Mouse (Mus musculus) CH12.LX (cell line): Measurements from ENCODE around the gene Hist1h3i. TPM values are rescaled to one million over a fixed set of nuclear protein-coding genes. Genes with fewer than 3 reads are reported as not detected.
"Not testable (repeated sequence)": the region's sequence is repeated elsewhere in the genome, so short reads cannot be mapped to it uniquely, and the experiment has no call there.

Experiments used
- DNase-seq: peaks from one replicate; pipeline ENCODE4 v3.0.0-alpha.2; 2013; ENCODE audit errors: extremely low read depth
- H3K27ac ChIP-seq: 2 replicates; pipeline ENCODE4 v1.5.1; 2012; ENCODE audit warnings: low read depth, mild to moderate bottlenecking, control low read depth, moderate library complexity; ENCODE audit not compliant: insufficient read depth
- H3K27me3 ChIP-seq: replicated peaks from 2 replicates; pipeline ENCODE3; 2012; ENCODE audit warnings: inconsistent platforms
- H3K36me3 ChIP-seq, 2 experiments: replicated peaks in 1 of 2; 2 replicates each; pipeline versions ENCODE3 to v1.6.1; 2012; ENCODE audit warnings: inconsistent platforms in 1 of 2, low read length in 1 of 2, mild to moderate bottlenecking in 1 of 2, mixed read lengths in 1 of 2, moderate library complexity in 1 of 2; ENCODE audit not compliant: control insufficient read depth in 1 of 2, insufficient read depth in 1 of 2
- H3K4me1 ChIP-seq, 2 experiments: 2 replicates each; pipeline ENCODE4 v1.6.1; 2012; ENCODE audit warnings: inconsistent platforms in 1 of 2, moderate library complexity in 1 of 2; ENCODE audit not compliant: insufficient read depth in 2 of 2, control insufficient read depth in 1 of 2
- H3K4me2 ChIP-seq: 2 replicates; pipeline ENCODE4 v1.6.1; 2012; ENCODE audit warnings: low read depth, mild to moderate bottlenecking, control low read depth; ENCODE audit not compliant: poor library complexity, insufficient read depth, severe bottlenecking
- H3K4me3 ChIP-seq, 3 experiments: fragments of 150-350 bp in 1 of 3; sonication (generic) in 1 of 3; replicated peaks in 1 of 3; 2 replicates each; pipeline versions ENCODE3 to v1.5.1; 2011 to 2012; ENCODE audit warnings: low read depth in 2 of 3, low read length in 2 of 3, mild to moderate bottlenecking in 2 of 3, moderate library complexity in 2 of 3, control low read depth in 1 of 3, improper control_type of control experiment in 1 of 3, inconsistent platforms in 1 of 3, mixed read lengths in 1 of 3; ENCODE audit not compliant: poor library complexity in 1 of 3
- H3K79me2 ChIP-seq: replicated peaks from 2 replicates; pipeline ENCODE4 v1.6.1; 2012; ENCODE audit warnings: mild to moderate bottlenecking, moderate library complexity; ENCODE audit not compliant: control insufficient read depth, poor library complexity, insufficient read depth, severe bottlenecking; ENCODE audit errors: extremely low read depth
- H3K9ac ChIP-seq: 2 replicates; pipeline ENCODE4 v1.6.1; 2012; ENCODE audit warnings: low read depth, mild to moderate bottlenecking, control low read depth, moderate library complexity; ENCODE audit not compliant: insufficient read depth
- H3K9me3 ChIP-seq: replicated peaks from 2 replicates; pipeline ENCODE3; 2012; ENCODE audit warnings: low read length, inconsistent platforms, mixed read lengths
- BHLHE40 ChIP-seq: IDR thresholded peaks from 2 replicates; pipeline ENCODE4 v1.6.1; 2011; ENCODE audit warnings: mild to moderate bottlenecking, low read depth, low read length, improper control_type of control experiment
- CHD1 ChIP-seq: IDR thresholded peaks from 2 replicates; pipeline ENCODE4 v1.6.1; 2012; ENCODE audit warnings: low read depth, low read length, improper control_type of control experiment, inconsistent platforms
- ELF1 ChIP-seq: IDR thresholded peaks from 2 replicates; pipeline ENCODE4 v1.6.1; 2014; ENCODE audit warnings: low read depth, mild to moderate bottlenecking, inconsistent platforms, low read length, improper control_type of control experiment
- ETS1 ChIP-seq: conservative IDR thresholded peaks from 2 replicates; pipeline ENCODE4 v1.6.1; 2012; ENCODE audit warnings: low read depth, mild to moderate bottlenecking, inconsistent platforms, low read length, improper control_type of control experiment, moderate library complexity
- HCFC1 ChIP-seq: IDR thresholded peaks from 2 replicates; pipeline ENCODE4 v1.6.1; 2012; ENCODE audit warnings: low read depth, mild to moderate bottlenecking, inconsistent platforms, low read length, improper control_type of control experiment
- KAT2A ChIP-seq: IDR thresholded peaks from 2 replicates; pipeline ENCODE4 v1.6.1; 2012; ENCODE audit warnings: low read length, improper control_type of control experiment, inconsistent platforms; ENCODE audit not compliant: insufficient replicate concordance
- MAFK ChIP-seq: IDR thresholded peaks from 2 replicates; pipeline ENCODE4 v1.6.1; 2011; ENCODE audit warnings: low read length, improper control_type of control experiment; ENCODE audit not compliant: insufficient replicate concordance
- MAX ChIP-seq: IDR thresholded peaks from 2 replicates; pipeline ENCODE4 v1.6.1; 2011; ENCODE audit warnings: low read length, improper control_type of control experiment
- MAZ ChIP-seq: IDR thresholded peaks from 2 replicates; pipeline ENCODE4 v1.6.1; 2012; ENCODE audit warnings: low read depth, mild to moderate bottlenecking, inconsistent platforms, low read length, improper control_type of control experiment, moderate library complexity
- MEF2A ChIP-seq: IDR thresholded peaks from 2 replicates; pipeline ENCODE4 v1.6.1; 2014; ENCODE audit warnings: low read depth, mild to moderate bottlenecking, inconsistent platforms, low read length, improper control_type of control experiment, borderline replicate concordance
- NELFE ChIP-seq: IDR thresholded peaks from 2 replicates; pipeline ENCODE4 v1.6.1; 2011; ENCODE audit warnings: low read depth, low read length, improper control_type of control experiment
- NRF1 ChIP-seq: IDR thresholded peaks from 2 replicates; pipeline ENCODE4 v1.6.1; 2014; ENCODE audit warnings: low read depth, mild to moderate bottlenecking, inconsistent platforms, low read length, improper control_type of control experiment, moderate library complexity
- POLR2A ChIP-seq: IDR thresholded peaks from 2 replicates; pipeline ENCODE4 v1.6.1; 2011; ENCODE audit warnings: low read depth, mild to moderate bottlenecking, improper control_type of control experiment, low read length
- POLR2AphosphoS2 ChIP-seq: IDR thresholded peaks from 2 replicates; pipeline ENCODE4 v1.6.1; 2011; ENCODE audit warnings: low read depth, low read length, improper control_type of control experiment
- RCOR1 ChIP-seq: conservative IDR thresholded peaks from 2 replicates; pipeline ENCODE4 v1.6.1; 2012; ENCODE audit warnings: low read depth, mild to moderate bottlenecking, inconsistent platforms, low read length, improper control_type of control experiment
- SIN3A ChIP-seq: IDR thresholded peaks from 2 replicates; pipeline ENCODE4 v1.6.1; 2012; ENCODE audit warnings: low read length, improper control_type of control experiment, inconsistent platforms
- TBP ChIP-seq: conservative IDR thresholded peaks from 2 replicates; pipeline ENCODE4 v1.6.1; 2011; ENCODE audit warnings: low read depth, low read length, improper control_type of control experiment
- TCF12 ChIP-seq: IDR thresholded peaks from 2 replicates; pipeline ENCODE4 v1.6.1; 2014; ENCODE audit warnings: low read depth, mild to moderate bottlenecking, inconsistent platforms, low read length, improper control_type of control experiment
- UBTF ChIP-seq: IDR thresholded peaks from 2 replicates; pipeline ENCODE4 v1.6.1; 2012; ENCODE audit warnings: low read depth, mild to moderate bottlenecking, inconsistent platforms, low read length, improper control_type of control experiment, moderate library complexity
- USF2 ChIP-seq: conservative IDR thresholded peaks from 2 replicates; pipeline ENCODE4 v1.6.1; 2011; ENCODE audit warnings: low read depth, low read length, improper control_type of control experiment
- ZMIZ1 ChIP-seq: IDR thresholded peaks from 2 replicates; pipeline ENCODE4 v1.6.1; 2012; ENCODE audit warnings: low read depth, mild to moderate bottlenecking, inconsistent platforms, low read length, improper control_type of control experiment
- dilution Hi-C: fragments of 300-500 bp; cut with MboI; formaldehyde crosslinking; loops from 2 replicates; pipeline ENCODE4 v1.14.3; 2020; ENCODE audit warnings: low sequenced_read_pairs; ENCODE audit not compliant: extremely low pct_unique_long_range_greater_than_20kb, extremely low pct_ligation_motif_present
- in situ Hi-C: fragments of 300-500 bp; cut with MboI; formaldehyde crosslinking; loops from 3 replicates; pipeline ENCODE4 v1.14.3; 2019; ENCODE audit warnings: low sequenced_read_pairs, low pct_ligation_motif_present, low pct_unique_long_range_greater_than_20kb, mixed read lengths
- polyA plus RNA-seq: library from polyadenylated mRNA; unstranded; fragments of >175 nt; gene quantifications from 2 replicates; pipeline ENCODE4 v1.2.1, GENCODE M21; 2012; ENCODE audit warnings: low read depth; ENCODE audit not compliant: insufficient read length
- total RNA-seq, 2 experiments: library from RNA; depleted of rRNA; stranded (reverse); fragments of 300-350 nt in 1 of 2; fragments of >200 nt in 1 of 2; gene quantifications; 2 replicates each; pipeline ENCODE4 v1.2.3; 2012 to 2014

Gene Hist1h3i
- total and polyA plus RNA-seq, 3 experiments, result 14.3 to 797 (median 21.2) TPM

- dilution Hi-C loops, H3K36me3 ChIP-seq, in situ Hi-C loops, H3K79me2 ChIP-seq, H3K9me3 ChIP-seq, H3K27me3 ChIP-seq: not testable (repeated sequence)
- peak overlapping the region; percentile 71 for H3K4me2 ChIP-seq
- H3K27ac ChIP-seq, result peak overlapping the region; percentile 94
- peak; percentile 38; the same call in 1 of the 2 replicates for TF ChIP-seq MAZ
- 0 out of 2 replicates have a peak, but pooled peaks have one; percentile 19 for TF ChIP-seq TBP
- TF ChIP-seq BHLHE40, result peak; percentile 55; the same call in 1 of the 2 replicates
- peak; percentile 66; the same call in 1 of the 2 replicates for TF ChIP-seq TCF12
- peak; percentile 99 for TF ChIP-seq ZMIZ1
- peak; percentile 83; the same call in 1 of the 2 replicates for TF ChIP-seq UBTF
- 0 out of 2 replicates have a peak, but pooled peaks have one; percentile 34 for TF ChIP-seq MAFK
- peak; percentile 77; the same call in 1 of the 2 replicates for TF ChIP-seq SIN3A
- peak; percentile 56; the same call in 1 of the 2 replicates for TF ChIP-seq RCOR1
- 0 out of 2 replicates have a peak, but pooled peaks have one; percentile 19 for TF ChIP-seq NRF1
- TF ChIP-seq HCFC1, result peak; percentile 56
- 0 out of 2 replicates have a peak, but pooled peaks have one; percentile 15 for TF ChIP-seq MEF2A
- peak; percentile 97 for TF ChIP-seq POLR2A
- TF ChIP-seq NELFE, result peak; percentile 99; the same call in 1 of the 2 replicates
- TF ChIP-seq POLR2AphosphoS2, result peak; percentile 100
- peak; percentile 41; the same call in 1 of the 2 replicates for TF ChIP-seq CHD1
- H3K9ac ChIP-seq, result peak overlapping the region; percentile 83
- H3K4me1 ChIP-seq, result peaks cover 0 to 30% of the 10 kb centered on the region in 2 experiments; a peak in 3 of 4 replicates
- DNase-seq, result peak; percentile 76
- H3K4me3 ChIP-seq, result peak overlapping the region; percentile 2 to 59 (median 43)
Measured at GRCm38 (mm10) chr13:21782361-21783254, 562 bp downstream of the Hist1h3i start.

GRCm38 (mm10) chr13:21781639-21782038 lies 1.5 kb downstream of the Hist1h3i start:
- dilution Hi-C loops, result no loop called here
- Histone ChIP-seq H3K9ac (no peak overlapping the region; the same call in 1 of the 2 replicates), H3K79me2 (no peaks in the 10 kb centered on the region; the same call in 1 of the 2 replicates)

More at GRCm38 (mm10) chr13:21781639-21782038, 1.5 kb downstream of the Hist1h3i start:
- in situ Hi-C loops, result no loop called here
- no peak for TF ChIP-seq KAT2A
- TF ChIP-seq MAFK, result no peak
- no peak for TF ChIP-seq USF2
- no peak for TF ChIP-seq MAX
- no peak for TF ChIP-seq ETS1
- TF ChIP-seq ELF1, result no peak
- Histone ChIP-seq H3K27me3 (no peaks in the 10 kb centered on the region), H3K36me3 (no peaks in the 10 kb centered on the region), H3K9me3 (no peaks in the 10 kb centered on the region), H3K4me3 (no peak overlapping the region), H3K4me2 (no peak overlapping the region), H3K4me1 (peaks cover 4 to 36% of the 10 kb centered on the region in 2 experiments; a peak in 3 of 4 replicates), H3K27ac (no peak overlapping the region)
- peak; percentile 28 for DNase-seq
